Mouse (Mus musculus): Measurements from ENCODE around the gene Cdk2. TPM values are rescaled to one million over a fixed set of nuclear protein-coding genes. Genes with fewer than 3 reads are reported as not detected.

Cdk2 gene
- polyA plus RNA-seq (2017; shearing (Covaris generic)): 15.5 TPM

GRCm38 (mm10) chr10:128704491-128705316 lies at the start of gene Cdk2:
Gene Cdk2 (minus strand): TSS chr10:128705031.

GRCm38 (mm10) chr10:128747646-128748251 lies 42.9 kb upstream of the Cdk2 start, which contains the start of gene Pym1:
Gene Pym1 (plus strand): TSS chr10:128747889.

GRCm38 (mm10) chr10:128744680-128745601 lies 40.1 kb upstream of the Cdk2 start, which contains the start of gene Dgka:
Gene Dgka (minus strand): TSS chr10:128744855.

GRCm38 (mm10) chr10:128703895-128704294 lies 936 bp downstream of the Cdk2 start, which contains the start of gene Pmel:
Gene Pmel (plus strand): TSS chr10:128704195.

GRCm38 (mm10) chr10:128695992-128696807 lies 8.6 kb downstream of the Cdk2 start, which contains the start of gene Rab5b:
Gene Rab5b (minus strand): TSS chr10:128696264.

GRCm38 (mm10) chr10:128673763-128674468 lies 30.9 kb downstream of the Cdk2 start, which contains the start of gene Suox:
Gene Suox (minus strand): TSS chr10:128674073.

Other genes with a start within 250 kb of the Cdk2 start
- 79.3 TPM for gene Smarcc2, start 245.8 kb downstream of the Cdk2 start, polyA plus RNA-seq (2017; shearing (Covaris generic))
- 1,223 TPM for gene Myl6, start 210.9 kb downstream of the Cdk2 start, polyA plus RNA-seq (2017; shearing (Covaris generic))
- 2.7 TPM for gene Myl6b, start 206.3 kb downstream of the Cdk2 start, polyA plus RNA-seq (2017; shearing (Covaris generic))
- 300 TPM for gene Esyt1, start 179.2 kb downstream of the Cdk2 start, polyA plus RNA-seq (2017; shearing (Covaris generic))
- gene Zc3h10, start 157.3 kb downstream of the Cdk2 start, polyA plus RNA-seq (2017; shearing (Covaris generic)): 38.5 TPM
- 2,513 TPM for gene Rpl41, start 155.7 kb downstream of the Cdk2 start, polyA plus RNA-seq (2017; shearing (Covaris generic))
- 19.5 TPM for gene Pa2g4, start 139.0 kb downstream of the Cdk2 start, polyA plus RNA-seq (2017; shearing (Covaris generic))
- 1.8 TPM for gene Erbb3, start 115.4 kb downstream of the Cdk2 start, polyA plus RNA-seq (2017; shearing (Covaris generic))
- gene Rps26, start 78.3 kb downstream of the Cdk2 start, polyA plus RNA-seq (2017; shearing (Covaris generic)): 444 TPM
- gene Ikzf4, start 59.0 kb downstream of the Cdk2 start, polyA plus RNA-seq (2017; shearing (Covaris generic)): 1.2 TPM
- 3.7 TPM for gene Suox, start 31.0 kb downstream of the Cdk2 start, polyA plus RNA-seq (2017; shearing (Covaris generic))
- 21.6 TPM for gene Rab5b, start 8.8 kb downstream of the Cdk2 start, polyA plus RNA-seq (2017; shearing (Covaris generic))
- 2.7 TPM for gene Pmel, start 836 bp downstream of the Cdk2 start, polyA plus RNA-seq (2017; shearing (Covaris generic))
- gene Dgka, start 39.8 kb upstream of the Cdk2 start, polyA plus RNA-seq (2017; shearing (Covaris generic)): 511 TPM
- gene Pym1, start 42.9 kb upstream of the Cdk2 start, polyA plus RNA-seq (2017; shearing (Covaris generic)): 22.9 TPM
- 0.15 TPM for gene Mmp19, start 85.9 kb upstream of the Cdk2 start, polyA plus RNA-seq (2017; shearing (Covaris generic))
- gene Dnajc14, start 99.0 kb upstream of the Cdk2 start, polyA plus RNA-seq (2017; shearing (Covaris generic)): 65.8 TPM
- gene Tmem198b, start 99.3 kb upstream of the Cdk2 start, polyA plus RNA-seq (2017; shearing (Covaris generic)): 3.0 TPM
- gene Sarnp, start 112.3 kb upstream of the Cdk2 start, polyA plus RNA-seq (2017; shearing (Covaris generic)): 120 TPM
- gene Ormdl2, start 116.6 kb upstream of the Cdk2 start, polyA plus RNA-seq (2017; shearing (Covaris generic)): 46.6 TPM
- 1.8 TPM for gene Gdf11, start 186.7 kb upstream of the Cdk2 start, polyA plus RNA-seq (2017; shearing (Covaris generic))
- gene Cd63, start 196.0 kb upstream of the Cdk2 start, polyA plus RNA-seq (2017; shearing (Covaris generic)): not detected
- 5.1 TPM for gene Rdh5, start 217.9 kb upstream of the Cdk2 start, polyA plus RNA-seq (2017; shearing (Covaris generic))
- gene Bloc1s1, start 219.0 kb upstream of the Cdk2 start, polyA plus RNA-seq (2017; shearing (Covaris generic)): 119 TPM
- 45.6 TPM for gene Itga7, start 228.8 kb upstream of the Cdk2 start, polyA plus RNA-seq (2017; shearing (Covaris generic))

Measured in effector memory CD4-positive, alpha-beta T cell, adult 7 months (primary cell).